Mouse (Mus musculus) right cerebral cortex, adult 2 months (tissue): ENCODE results near the gene Frmpd4.

Source experiments
- DNase-seq, 2 experiments: peaks; one replicate each; pipeline ENCODE4 v3.0.0; 2021 to 2022; ENCODE audit warnings: low spot score in 2 of 2

The Frmpd4 gene

GRCm38 (mm10) chrX:168577131-168577530 lies at the start of gene Frmpd4:
Gene Frmpd4 (minus strand): TSS chrX:168577231.
- DNase-seq, result no peak

GRCm38 (mm10) chrX:168595193-168595592 lies 18.2 kb upstream of the Frmpd4 start:
- DNase-seq, result no peak

GRCm38 (mm10) chrX:168584303-168584702 lies 7.3 kb upstream of the Frmpd4 start:
- no peak for DNase-seq

- DNase-seq, result no peak
Measured at GRCm38 (mm10) chrX:168571808-168572207, 5.2 kb downstream of the Frmpd4 start.

- DNase-seq, result peak; percentile 10 to 20
Measured at GRCm38 (mm10) chrX:168569231-168569630, 7.8 kb downstream of the Frmpd4 start.

GRCm38 (mm10) chrX:168505254-168505653 lies 71.8 kb downstream of the Frmpd4 start:
- DNase-seq, result no peak

GRCm38 (mm10) chrX:168455233-168455632 lies 121.8 kb downstream of the Frmpd4 start:
- DNase-seq, result no peak

GRCm38 (mm10) chrX:168431206-168431605 lies 145.8 kb downstream of the Frmpd4 start:
- DNase-seq, result no peak

- peak; percentile 12 to 23 for DNase-seq
Measured at GRCm38 (mm10) chrX:168429814-168430213, 147.2 kb downstream of the Frmpd4 start.

GRCm38 (mm10) chrX:168415403-168415802 lies 161.6 kb downstream of the Frmpd4 start:
- DNase-seq, result peak in 1 of 2 experiments; percentile 1

GRCm38 (mm10) chrX:168403512-168403911 lies 173.5 kb downstream of the Frmpd4 start:
- DNase-seq, result no peak

- DNase-seq, result peak; percentile 2 to 3
Measured at GRCm38 (mm10) chrX:168350431-168350830, 226.6 kb downstream of the Frmpd4 start.

- DNase-seq, result no peak
Measured at GRCm38 (mm10) chrX:168349320-168350225, 227.5 kb downstream of the Frmpd4 start.

GRCm38 (mm10) chrX:168338212-168338611 lies 238.8 kb downstream of the Frmpd4 start:
- DNase-seq, result no peak

- DNase-seq, result no peak
Measured at GRCm38 (mm10) chrX:168325161-168325560, 251.9 kb downstream of the Frmpd4 start.

GRCm38 (mm10) chrX:168312158-168312557 lies 264.9 kb downstream of the Frmpd4 start:
- DNase-seq, result no peak

- no peak for DNase-seq
Measured at GRCm38 (mm10) chrX:168310143-168310542, 266.9 kb downstream of the Frmpd4 start.

- DNase-seq, result peak in 1 of 2 experiments; percentile 5
Measured at GRCm38 (mm10) chrX:168292506-168292905, 284.5 kb downstream of the Frmpd4 start.

GRCm38 (mm10) chrX:168207034-168207433 lies 370.0 kb downstream of the Frmpd4 start:
- peak in 1 of 2 experiments; percentile 5 for DNase-seq

- DNase-seq, result peak; percentile 24 to 37
Measured at GRCm38 (mm10) chrX:168191944-168192343, 385.1 kb downstream of the Frmpd4 start.

GRCm38 (mm10) chrX:168189563-168189962 lies 387.5 kb downstream of the Frmpd4 start:
- no peak for DNase-seq

GRCm38 (mm10) chrX:168163001-168163400 lies 414.0 kb downstream of the Frmpd4 start:
- no peak for DNase-seq

- no peak for DNase-seq
Measured at GRCm38 (mm10) chrX:168158866-168159265, 418.2 kb downstream of the Frmpd4 start.
